20 mouse cellular contexts compared by ENCODE assay signal in genomic region chr16:25954614-25955013, GRCm38 (mm10).
"Had no signal": no experiment of that assay in that cellular context is flagged by ENCODE, and none has a peak within 500 bp of the region (broad histone marks: within the 10 kb centered on the region; RNA-seq: fewer than 3 reads in every experiment).

No protein-coding gene starts in this region.

- H3K9me3 ChIP-seq: megakaryocyte, embryonic 14.5 days; neural tube, embryonic 12.5 days; neural tube, embryonic 15.5 days; stomach, embryonic 15.5 days had no signal

- H3K4me1 ChIP-seq: megakaryocyte, embryonic 14.5 days; neural tube, embryonic 12.5 days; neural tube, embryonic 15.5 days; stomach, embryonic 15.5 days had no signal

- H3K27me3 ChIP-seq: megakaryocyte, embryonic 14.5 days; neural tube, embryonic 12.5 days; neural tube, embryonic 15.5 days; stomach, embryonic 15.5 days had no signal

- H3K9ac ChIP-seq: liver, embryonic 14.5 days; liver, postnatal 0 days; lung, embryonic 14.5 days; neural tube, embryonic 12.5 days; neural tube, embryonic 15.5 days; stomach, embryonic 15.5 days had no signal

- DNase-seq: kidney, adult 18-20 months; kidney, adult 9 months; kidney, postnatal 14 days; kidney, postnatal 4 days; liver, postnatal 0 days; lung, embryonic 14.5 days; midbrain, embryonic 14.5 days; right cerebral cortex, adult 18-20 months; right cerebral cortex, postnatal 14 days; right cerebral cortex, postnatal 4 days; thymus, adult 18-20 months; thymus, postnatal 36 days had no signal

- H3K4me2 ChIP-seq: liver, embryonic 11.5 days; lung, embryonic 14.5 days; midbrain, embryonic 11.5 days; neural tube, embryonic 12.5 days; neural tube, embryonic 15.5 days; stomach, embryonic 15.5 days had no signal

- H3K36me3 ChIP-seq: neural tube, embryonic 12.5 days; neural tube, embryonic 15.5 days; stomach, embryonic 15.5 days had no signal

- H3K27ac ChIP-seq: liver, embryonic 14.5 days; neural tube, embryonic 12.5 days; neural tube, embryonic 15.5 days; stomach, embryonic 15.5 days had no signal

- ATAC-seq: intestine, embryonic 16.5 days; liver, postnatal 0 days had no signal

- H3K4me3 ChIP-seq: megakaryocyte, embryonic 14.5 days; neural tube, embryonic 12.5 days; neural tube, embryonic 15.5 days; stomach, embryonic 15.5 days had no signal
